In genomic region chr16:7058556-7058955, GRCm38 (mm10) we compare ENCODE assay signal across 17 mouse cellular contexts.
DNase-seq lines count a peak whose midpoint lies in the region; TF ChIP-seq lines count a peak whose summit lies in the region.
"Had no signal": no experiment of that assay in that cellular context is flagged by ENCODE, and none has a peak within 500 bp of the region (broad histone marks: within the 10 kb centered on the region; RNA-seq: fewer than 3 reads in every experiment).

No protein-coding gene starts in this region.

- peak overlapping the region; percentile 75 for H3K27ac ChIP-seq in layer of hippocampus, adult 2 months
- H3K27ac ChIP-seq: embryonic facial prominence, embryonic 15.5 days; forebrain, embryonic 10.5 days; heart, embryonic 13.5 days; hindbrain, embryonic 12.5 days had no signal

- peak; percentile 35 to 54 for DNase-seq in cerebellum, postnatal 10 days
- DNase-seq in cerebellum, adult 8-10 months = no peak
- DNase-seq in heart, adult 11 months = peak; percentile 58
- DNase-seq in heart, postnatal 4 days = no peak
- DNase-seq in layer of hippocampus, adult 2 months (ENCODE audit: low spot score in 2 of 2) = peak in 1 of 2 experiments; percentile 53
- no peak for DNase-seq in layer of hippocampus, postnatal 10 days (ENCODE audit: low spot score in 2 of 2)
- DNase-seq in kidney, postnatal 4 days = no peak
- DNase-seq: adrenal gland, adult 8-10 months; adrenal gland, postnatal 36 days; embryo, embryonic 11 days; heart, postnatal 36 days; kidney, adult 8-10 months had no signal

- no peak overlapping the region for H3K4me3 ChIP-seq in layer of hippocampus, adult 2 months
- H3K4me3 ChIP-seq: embryonic facial prominence, embryonic 15.5 days; erythroblast, embryonic 14.5 days; forebrain, embryonic 10.5 days; heart, embryonic 13.5 days; hindbrain, embryonic 12.5 days had no signal

- no peak for TF ChIP-seq CTCF in layer of hippocampus, adult 2 months (conservative IDR thresholded peaks at IDR 0.05)

Comparison
In these comparisons a context has a peak if more than half of its experiments do, and no peak if none do; other contexts are left out.
1. DNase-seq: peak in cerebellum, postnatal 10 days (2 of 2) and heart, adult 11 months (single experiment); none in cerebellum, adult 8-10 months (single experiment), heart, postnatal 4 days (single experiment), layer of hippocampus, postnatal 10 days (0 of 2) and kidney, postnatal 4 days (0 of 2).